Mouse (Mus musculus) spleen, adult 2 months (tissue): ENCODE results near the gene Gm6268.

ENCODE experiments used
- CTCF ChIP-seq: fragments of 200-500 bp; IDR thresholded peaks from 2 replicates; pipeline ENCODE4 v1.5.1; 2011; ENCODE audit warnings: mild to moderate bottlenecking, inconsistent platforms; ENCODE audit not compliant: insufficient read depth, insufficient read length, insufficient replicate concordance; ENCODE audit errors: extremely low read depth
- POLR2A ChIP-seq: fragments of 200-500 bp; IDR thresholded peaks from 2 replicates; pipeline ENCODE4 v1.6.1; 2011; ENCODE audit warnings: low read depth, low read length, inconsistent platforms

DNA sequence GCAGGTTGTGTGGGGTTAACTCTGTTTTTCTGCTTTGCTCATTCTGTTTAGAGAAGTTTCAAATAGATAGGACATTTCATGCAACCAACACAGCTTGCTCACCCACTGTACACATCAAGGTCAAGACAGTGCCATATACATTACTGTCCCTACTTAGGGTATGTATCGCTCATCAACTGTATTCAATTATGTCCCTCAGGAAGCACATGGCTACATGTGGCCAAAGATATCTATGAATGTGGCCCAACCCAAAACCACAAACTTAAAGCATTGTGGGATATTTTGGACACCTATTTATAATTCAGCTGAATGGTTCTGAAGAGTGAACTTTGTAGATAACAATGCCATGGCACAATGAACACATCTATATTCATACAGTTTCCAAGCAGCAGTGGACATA is 36.9 kb downstream of the Gm6268 start:
- TF ChIP-seq POLR2A (no peak), CTCF (no peak)
